Mouse (Mus musculus) 416B (cell line): ENCODE results near the gene Kdelr1.
"Not testable (repeated sequence)": the region's sequence is repeated elsewhere in the genome, so short reads cannot be mapped to it uniquely, and the experiment has no call there.

Experiments
- DNase-seq: peaks from one replicate; pipeline ENCODE4 v3.0.0; 2011; ENCODE audit warnings: low read depth

Kdelr1 gene

DNA sequence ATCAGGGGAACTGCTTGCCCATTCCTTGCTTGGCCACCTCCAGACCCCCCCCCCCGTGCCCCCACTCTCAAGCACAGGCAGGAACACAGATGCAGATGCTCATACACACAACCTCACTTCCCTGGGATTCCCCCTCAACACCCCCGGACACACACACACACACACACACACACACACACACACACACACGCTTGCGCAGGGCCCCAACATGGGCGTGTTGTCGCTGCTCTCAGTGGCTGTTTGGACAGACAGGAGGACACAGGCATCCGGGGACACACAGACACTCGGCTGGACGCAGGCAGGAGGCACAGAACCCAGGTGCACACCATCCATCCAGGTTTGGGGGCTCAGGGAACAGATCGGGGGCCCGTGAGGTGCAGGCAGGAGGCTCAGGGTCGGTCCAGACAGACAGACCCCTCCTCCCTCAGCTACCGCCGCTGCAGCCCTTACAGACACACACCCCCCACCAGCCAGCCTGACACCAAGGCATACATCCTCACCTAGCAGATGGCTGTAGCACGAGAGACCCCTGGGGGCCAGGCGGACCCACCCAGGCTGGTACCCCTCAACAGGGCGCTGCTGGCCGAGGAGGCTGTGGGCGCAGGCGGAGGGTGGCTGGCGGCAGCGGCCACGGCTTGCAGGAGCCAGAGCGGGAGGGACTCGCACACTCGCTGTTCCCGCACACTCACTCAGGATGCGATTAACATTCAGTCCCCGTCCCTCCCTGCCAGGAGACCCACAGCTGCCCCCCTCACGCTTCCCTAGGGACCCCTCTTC lies 2.1 kb upstream of the Kdelr1 start:
- no peak for DNase-seq

DNA sequence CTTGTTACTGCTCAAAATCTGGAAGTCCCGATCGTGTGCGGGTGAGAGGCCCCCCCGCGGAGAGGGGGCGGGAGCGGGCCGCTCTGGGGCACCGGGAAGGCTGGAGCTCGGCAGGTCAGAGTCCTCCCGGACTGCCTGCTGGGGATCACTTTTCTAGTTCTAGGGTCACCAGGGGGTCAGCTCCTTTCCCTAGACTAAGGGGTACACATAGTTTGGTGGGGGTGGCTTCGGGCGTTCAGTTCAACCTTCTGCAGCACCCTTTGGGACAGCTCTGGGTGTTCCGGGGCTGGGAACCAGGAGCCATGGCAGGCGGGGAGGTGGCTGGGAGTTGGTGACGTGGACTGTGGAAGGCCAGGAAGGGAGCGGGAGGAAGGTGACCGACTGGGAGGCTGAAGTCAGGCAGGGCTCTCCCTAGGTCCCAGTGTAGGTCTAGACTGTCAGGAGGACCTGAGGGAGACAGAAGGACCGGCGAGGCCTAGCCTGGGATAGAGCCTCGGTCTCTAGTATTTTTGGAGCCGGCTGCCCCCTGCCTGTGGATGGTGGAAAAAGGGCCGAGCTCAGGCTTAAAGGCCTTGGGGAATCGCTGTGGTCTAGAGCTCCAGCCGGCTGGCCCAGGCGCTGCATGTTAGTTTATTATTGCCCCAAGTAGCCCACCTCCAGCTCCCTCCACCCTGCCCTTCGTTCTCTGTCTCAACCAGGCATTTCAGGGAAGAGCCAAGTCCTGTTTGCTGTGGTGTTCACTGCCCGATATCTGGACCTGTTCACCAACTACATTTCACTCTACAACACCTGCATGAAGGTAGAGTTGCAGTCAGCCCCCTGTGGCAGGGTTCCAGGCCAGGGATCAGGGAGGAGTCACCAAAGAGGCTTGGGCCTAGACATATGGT lies 732 bp downstream of the Kdelr1 start:
- DNase-seq, result peak; percentile 35

DNA sequence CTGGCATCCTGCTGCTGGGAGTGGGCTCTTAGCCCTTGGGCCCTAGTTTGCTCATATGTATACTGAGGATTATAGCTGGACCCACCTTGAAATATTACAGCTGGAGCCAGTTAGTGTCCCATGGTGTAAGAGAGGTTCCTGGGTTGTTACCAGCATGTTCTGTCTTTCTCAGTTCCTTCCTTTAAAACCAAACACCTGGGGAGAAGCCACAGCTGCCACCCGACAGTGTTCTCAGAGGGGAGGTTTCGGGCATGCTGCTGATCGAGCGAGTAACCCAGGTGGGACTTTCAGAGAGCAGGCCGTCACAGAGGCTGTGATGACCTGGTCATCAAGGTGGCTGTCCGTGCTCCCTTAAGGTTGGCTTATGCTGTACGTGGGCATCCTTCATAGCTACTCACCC lies 4.3 kb downstream of the Kdelr1 start:
- no peak for DNase-seq

DNA sequence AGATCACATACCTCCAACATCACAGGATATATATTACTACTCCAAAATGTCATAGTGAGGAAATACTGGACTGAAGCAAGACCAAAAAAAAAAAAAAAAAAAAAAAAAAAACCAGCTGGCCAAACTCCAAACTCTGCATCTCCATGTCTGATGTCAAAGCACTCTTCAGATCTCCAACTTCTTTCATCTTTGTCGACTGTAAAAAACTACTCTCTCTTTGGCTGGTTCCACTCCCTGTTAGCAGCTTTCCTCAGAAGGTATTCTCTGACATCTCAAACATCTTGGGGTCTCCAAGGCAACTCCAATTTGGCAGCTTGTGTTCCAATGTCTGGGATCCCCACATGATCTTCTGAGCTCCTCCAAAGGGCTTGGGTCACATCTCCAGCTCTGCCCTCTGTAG lies 5.7 kb downstream of the Kdelr1 start, which contains the start of gene Grin2d:
Gene Grin2d, minus strand, starts transcription at position 101 of the 400 bp plus-strand sequence.
- DNase-seq, result not testable (repeated sequence)

DNA sequence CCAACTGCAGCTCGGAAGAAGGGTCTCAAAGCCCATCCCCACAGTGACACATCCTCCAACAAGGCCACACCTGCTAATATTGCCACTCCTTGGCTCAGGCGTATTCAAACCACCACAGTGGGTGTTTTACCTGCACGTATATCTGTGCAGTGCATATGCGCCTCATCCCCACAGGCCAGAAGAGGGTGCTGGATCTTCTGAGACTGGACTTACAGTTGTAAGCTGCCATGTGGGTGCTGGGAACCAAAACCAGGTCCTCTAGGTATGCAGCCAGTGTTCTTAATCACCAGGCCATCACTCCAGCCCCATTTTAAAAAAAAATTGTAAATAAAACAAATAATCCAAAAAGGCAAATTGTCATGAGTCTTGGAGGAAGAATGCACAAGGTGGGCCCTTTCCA lies 8.0 kb downstream of the Kdelr1 start:
- no peak for DNase-seq

DNA sequence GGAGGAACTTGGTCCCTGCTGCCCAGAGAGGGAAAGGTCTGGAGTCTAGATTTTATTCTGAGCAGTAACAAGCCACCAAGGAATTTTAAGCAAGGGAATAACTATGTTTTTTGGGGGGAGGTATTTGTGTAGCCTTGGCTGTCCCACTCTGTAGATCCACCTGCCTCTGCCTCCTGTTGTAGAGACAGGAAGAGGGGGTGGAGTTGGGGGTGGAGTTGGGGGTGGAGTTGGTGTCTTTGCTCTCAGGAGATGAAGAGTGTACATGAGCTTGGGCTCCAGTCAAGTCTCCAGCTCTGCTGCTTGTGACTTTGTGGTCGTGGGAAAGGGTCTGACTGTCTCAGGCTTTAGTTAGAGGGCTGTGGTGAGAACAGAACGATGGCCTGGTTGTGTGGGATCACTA lies 8.4 kb downstream of the Kdelr1 start:
- no peak for DNase-seq

DNA sequence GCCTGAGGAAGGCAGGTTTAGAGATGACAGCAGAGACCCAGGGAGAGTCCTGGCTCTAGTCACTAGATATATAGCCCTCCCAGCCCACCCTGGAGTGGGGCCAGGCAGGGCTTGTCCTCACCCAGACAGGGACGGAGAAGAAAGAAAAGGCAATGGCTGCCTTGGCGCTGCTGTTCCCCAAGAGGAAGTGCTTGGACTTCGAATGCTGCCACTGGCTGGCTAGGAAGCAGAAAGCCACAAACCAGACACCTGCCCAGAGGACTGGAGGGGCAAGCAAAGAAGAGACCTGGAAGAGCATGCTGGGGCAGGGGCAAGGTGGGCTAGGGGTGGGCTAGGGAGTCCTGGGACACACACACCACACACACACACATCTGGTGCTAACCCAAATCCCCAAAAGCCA lies 14.7 kb downstream of the Kdelr1 start:
- DNase-seq, result no peak

DNA sequence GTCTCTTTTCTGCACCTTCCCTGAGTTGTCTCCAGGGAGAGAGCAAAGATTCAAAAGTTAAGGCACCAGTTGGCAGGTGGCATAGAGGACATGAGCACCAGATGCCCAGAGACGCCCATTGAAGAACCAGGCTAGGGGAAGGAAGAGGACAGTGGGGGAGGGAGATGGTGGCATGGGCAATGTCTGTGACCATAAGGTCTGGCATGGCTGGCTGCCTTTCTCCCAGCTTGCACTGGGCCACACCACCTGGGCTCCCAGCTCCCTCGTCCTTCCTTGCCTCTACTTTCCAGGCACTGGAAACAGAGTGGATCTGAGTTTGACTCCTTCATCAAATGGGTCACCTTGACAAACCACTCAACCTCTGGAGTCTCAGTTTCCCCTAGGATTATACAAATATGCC lies 20.1 kb downstream of the Kdelr1 start:
- DNase-seq, result no peak

DNA sequence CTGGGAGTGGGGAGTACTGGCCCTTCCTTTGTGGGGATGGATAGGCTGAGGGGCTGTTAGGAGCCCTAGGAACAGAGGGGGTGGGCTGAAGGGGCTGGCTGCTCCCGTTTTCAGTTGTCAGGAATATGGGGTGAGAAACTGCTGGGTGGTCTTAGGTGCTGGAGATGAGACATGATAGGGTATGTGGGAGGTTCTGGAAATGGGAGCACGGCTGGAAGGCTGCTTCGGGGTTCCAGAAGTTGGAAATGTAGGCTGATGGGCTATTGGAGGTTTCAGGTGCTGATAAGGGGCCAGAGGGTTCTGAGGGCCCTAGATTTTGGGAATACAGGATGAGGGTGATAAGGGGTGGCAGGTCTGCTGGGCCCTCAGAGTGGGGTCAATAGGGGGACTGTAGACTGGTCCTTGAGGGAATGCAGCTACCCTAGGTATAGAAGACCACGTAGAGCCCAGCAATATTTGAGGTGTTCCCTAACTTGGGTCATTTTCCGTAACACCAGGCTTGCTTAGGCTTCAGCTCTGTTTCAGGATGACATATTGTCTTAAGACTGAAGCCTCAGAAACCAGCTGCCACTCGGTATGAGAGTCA lies 23.5 kb downstream of the Kdelr1 start:
- DNase-seq, result no peak

DNA sequence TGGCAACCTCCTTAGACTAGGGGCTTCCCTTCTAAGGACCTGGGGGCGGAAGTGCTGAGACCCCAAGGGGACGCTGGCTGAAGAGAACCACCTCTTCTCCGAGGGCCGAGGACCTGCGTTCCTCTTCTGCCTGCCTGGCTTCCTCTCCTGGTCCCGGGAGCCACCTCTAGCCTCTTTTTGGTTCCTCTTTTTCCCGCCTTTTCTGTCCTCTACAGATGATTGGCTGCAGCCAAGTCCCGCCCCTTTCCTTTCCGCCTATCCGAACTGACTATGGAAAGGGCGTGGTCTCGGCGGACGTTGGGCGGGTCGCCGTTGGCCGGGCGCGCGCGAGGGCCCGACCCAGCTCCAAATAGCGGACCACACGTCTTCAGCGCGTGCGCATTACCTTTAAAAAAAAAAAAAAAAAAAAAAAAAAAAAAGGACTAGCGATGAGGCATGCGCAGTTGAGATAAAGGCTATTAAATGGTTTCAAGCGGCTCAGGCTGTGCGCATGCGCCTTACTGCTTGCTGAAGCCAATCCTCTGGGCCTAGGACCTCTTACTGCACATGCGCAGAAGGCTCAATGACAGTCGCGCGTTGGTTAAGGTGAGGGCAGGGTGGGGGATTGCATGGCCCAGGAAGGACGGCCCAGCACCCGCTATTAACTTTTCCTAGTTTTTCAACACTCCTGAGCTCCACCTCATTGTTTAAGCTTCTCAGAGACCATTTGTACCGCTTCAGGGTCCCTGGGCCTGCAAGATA lies 24.1 kb downstream of the Kdelr1 start, which contains the start of the genes Syngr4 and Tmem143:
Gene Syngr4, minus strand, starts transcription at position 198 of the 741 bp plus-strand sequence.
Gene Tmem143, plus strand, starts transcription at position 425 of the 741 bp plus-strand sequence.
- peak; percentile 100 for DNase-seq

DNA sequence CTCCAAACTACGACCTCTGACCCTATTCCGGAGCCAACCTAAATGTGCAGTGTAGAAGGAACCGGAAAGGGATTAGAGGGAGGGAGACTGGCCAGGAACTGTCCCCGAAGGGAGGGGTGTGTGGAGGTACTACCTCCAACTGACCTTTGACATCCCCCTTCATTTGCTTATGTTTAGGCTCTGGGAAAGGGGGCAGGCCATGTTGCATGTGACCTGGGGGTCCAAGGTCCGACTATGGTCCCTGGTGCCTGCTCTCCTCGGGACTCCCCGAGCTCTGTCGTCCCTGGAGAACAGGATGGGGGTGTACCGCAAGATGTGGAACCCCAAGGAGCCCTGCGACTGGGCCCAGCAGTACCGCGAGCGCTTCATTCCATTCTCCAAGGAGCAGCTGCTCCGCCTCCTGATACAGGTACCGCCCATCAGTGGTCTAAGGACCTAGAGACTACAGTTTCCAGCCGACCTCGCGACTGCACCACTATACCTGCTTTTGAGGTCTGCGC lies 24.7 kb downstream of the Kdelr1 start:
- DNase-seq, result peak; percentile 96

DNA sequence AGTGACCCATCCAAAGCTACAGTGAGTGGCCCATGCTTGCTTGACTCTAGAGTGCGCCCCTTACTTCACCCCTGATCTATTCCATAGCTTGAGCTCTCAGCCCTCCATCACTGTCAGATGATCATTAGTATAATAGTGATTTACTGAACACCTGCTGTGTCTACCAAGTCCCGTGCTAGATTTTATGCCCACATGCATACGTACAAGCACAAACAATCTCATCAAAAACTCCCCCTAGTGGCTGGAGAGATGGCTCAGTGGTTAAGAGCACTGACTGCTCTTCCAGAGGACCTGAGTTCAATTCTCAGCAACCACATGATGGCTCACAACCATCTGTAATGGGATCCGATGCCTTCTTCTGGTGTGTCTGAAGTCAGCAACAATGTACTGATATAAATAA lies 25.6 kb downstream of the Kdelr1 start:
- peak; percentile 85 for DNase-seq

DNA sequence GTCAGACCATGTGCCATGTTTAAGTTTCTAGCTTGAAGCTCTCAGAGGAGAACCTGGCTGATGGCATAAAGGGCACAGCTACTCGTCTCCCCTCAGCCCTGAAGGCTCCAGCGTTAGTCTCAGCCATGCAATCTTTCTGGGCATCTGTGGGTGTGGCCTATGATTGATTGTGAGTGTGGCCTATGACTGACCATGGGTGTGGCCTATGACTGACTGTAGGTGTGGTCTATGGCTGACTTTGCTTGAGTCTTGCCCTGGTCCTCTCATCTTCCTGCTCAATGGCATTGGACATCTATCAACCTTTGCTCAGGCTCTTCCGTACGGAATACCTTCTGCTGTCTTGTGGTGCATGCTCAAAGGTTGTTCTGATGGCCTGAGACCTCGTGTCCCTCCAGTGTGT lies 29.0 kb downstream of the Kdelr1 start:
- peak; percentile 83 for DNase-seq

DNA sequence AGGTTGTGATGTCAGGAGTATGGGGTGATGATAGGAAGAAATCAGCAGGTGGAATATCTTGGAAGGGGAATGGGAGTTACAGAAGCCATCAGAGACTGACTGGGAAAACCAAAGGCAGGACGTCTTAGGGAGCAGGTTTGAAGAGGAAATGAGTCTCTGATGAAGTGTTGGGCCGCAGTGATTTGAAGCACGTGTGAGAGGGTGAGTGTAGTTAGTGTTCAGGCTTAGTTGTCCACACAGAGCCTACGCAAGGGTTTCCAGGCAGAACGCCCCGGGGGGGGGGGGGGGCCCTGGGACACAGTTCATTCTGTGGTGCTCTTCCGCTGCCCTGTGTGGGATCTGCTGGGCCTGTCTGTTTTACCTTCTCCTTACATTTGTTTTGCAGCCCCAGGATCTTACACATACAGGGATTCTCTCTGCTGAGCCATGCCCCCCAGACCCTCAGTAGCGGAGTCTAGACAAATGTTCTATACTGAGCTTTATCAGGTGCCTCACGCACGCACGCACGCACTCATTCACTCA lies 30.0 kb downstream of the Kdelr1 start:
- no peak for DNase-seq

DNA sequence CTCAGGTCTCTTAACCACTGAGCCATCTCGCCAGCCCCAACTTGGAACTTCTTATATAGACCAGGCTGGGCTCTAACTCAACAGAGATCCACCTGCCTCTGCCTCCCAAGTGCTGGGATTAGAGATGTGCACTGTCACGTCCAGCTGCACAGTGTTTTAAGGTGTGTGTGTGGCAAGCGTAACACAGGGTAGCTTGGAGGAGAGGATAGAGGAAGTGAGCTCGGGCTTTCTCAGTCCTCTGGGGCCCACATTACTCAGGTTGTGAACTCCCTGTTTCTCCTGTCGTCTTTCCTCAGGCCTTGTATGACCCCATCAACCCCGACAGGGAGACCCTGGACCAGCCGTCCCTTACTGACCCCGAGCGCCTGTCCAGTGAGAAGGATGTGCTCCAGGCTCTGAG lies 34.0 kb downstream of the Kdelr1 start:
- DNase-seq, result no peak

DNA sequence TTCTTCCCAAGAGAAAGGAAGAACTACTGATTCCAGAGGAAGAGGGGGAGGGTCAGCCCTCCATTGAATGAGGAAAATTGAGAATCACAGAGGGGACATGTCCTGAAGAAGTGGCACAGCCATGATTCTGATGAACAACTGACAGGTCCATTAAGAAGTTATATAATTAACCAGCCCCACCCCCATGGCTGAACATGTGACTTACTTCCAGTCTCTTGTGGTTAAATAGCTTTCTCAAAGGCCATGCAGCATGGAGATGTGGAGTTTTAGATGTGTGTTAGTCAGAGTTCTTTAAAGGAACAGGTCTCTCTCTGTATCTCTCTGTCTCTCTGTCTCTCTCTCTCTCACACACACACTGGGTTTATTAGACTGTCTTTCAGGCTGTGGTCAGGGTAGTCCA lies 35.8 kb downstream of the Kdelr1 start:
- peak; percentile 47 for DNase-seq

DNA sequence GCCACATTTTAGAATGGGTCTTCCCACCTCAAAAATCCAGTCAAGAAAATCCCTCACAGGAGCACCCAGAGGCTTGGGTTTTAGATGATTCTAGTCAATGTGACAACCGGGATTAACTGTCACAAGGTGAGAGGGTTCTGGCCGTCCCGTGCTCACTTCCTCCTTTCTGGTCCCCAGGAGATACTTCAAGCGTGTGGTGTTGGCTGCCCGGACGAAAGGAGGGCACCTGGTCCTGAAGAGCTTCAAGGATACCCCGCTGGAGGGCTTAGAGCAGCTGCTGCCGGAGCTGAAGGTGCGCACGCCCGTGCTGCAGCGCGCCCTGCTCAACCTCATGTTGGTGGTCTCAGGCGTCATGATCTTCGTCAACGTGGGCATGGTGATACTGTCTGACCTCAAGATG lies 36.6 kb downstream of the Kdelr1 start:
- no peak for DNase-seq

DNA sequence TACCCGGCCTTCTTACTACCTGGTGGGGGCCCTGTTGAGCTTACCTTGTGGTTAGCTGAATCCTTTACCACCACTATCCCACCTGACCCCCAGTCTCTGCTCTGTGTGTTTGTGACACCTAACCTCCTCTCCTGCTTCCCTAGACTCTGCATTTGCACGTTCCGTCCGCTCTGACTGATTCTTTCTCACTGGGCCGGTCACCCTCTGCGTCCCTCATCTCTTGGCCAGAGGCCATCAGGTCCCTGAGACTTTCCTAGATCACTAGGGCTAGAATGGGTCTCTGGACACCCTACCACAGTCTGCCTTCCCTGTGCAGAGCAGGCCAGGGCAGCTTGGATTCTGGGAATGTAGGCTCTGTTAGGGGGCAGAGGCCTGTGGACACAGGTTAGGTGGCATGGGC lies 41.5 kb downstream of the Kdelr1 start:
- DNase-seq, result no peak

DNA sequence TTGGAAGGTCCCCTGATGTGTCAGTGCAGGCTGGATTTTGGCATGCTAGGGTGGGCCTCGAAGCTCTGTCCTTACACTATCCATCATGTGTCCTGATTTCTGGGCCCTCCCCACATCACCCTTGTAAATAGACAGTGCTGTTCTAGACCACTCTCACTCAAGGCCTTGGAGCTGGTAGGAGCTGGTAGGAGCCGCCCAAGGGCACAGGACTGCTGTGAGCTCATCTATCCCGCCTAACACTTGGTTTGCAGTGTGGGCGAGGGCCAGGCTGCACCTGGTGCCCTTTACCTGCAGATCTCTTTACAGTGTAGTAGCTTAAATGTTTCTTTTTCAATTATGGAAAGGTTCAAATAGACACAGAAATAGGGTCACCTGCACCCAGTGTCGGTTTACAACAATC lies 42.4 kb downstream of the Kdelr1 start:
- DNase-seq, result no peak

DNA sequence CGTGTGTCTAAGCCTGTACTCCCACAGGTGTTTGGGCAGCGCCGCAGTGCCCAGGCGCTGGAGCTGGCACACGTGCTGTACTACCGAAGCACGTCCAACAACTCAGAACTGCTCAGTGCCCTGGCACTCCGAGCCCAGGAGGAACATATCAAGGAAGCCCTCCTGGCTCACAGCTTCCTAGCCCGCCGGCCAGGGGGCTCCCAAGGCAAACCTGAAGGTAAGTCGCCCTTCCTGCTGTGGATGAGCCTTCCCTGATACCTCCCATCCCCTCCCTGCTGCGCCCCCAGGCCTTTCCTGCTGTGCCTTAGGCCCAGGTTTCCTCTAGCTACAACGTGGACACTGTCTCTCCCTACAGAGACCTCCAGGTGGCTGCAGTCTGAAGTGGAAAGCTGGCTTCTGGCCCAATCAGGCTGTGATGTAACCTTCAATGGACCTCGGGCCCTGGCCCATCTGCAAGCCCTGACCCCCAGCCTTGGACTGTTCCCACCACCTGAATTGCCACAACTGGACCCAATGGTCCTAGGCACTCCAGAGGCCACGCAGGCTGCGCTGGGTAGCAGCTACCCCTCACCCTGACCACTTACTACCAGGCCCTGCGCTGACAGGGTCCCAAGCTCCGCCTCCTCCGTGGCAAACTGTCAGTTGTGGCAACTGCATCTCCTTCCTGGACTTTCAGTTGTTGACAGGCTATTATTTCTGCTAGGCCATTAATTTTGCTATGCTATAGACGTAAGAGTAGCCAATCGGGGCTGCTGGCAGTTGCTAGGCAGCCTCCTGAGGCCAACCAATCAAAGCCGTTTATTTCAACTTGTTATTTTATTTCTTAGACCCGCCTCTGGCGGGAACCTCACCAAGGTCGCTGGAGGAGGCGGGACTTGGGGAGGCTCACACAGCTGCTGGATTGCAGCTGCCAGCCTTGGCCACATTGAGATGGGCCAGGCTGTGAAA lies 43.8 kb downstream of the Kdelr1 start:
- DNase-seq, result peak; percentile 98
